Mouse (Mus musculus) megakaryocyte, adult 5-6 weeks (primary cell): ENCODE data around the gene Itfg2. TPM values are rescaled to one million over a fixed set of nuclear protein-coding genes. Genes with fewer than 3 reads are reported as not detected.
"Not testable (repeated sequence)": the region's sequence is repeated elsewhere in the genome, so short reads cannot be mapped to it uniquely, and the experiment has no call there.

Source experiments
- ATAC-seq: 2 replicates; pipeline ENCODE4 v1.8.0; 2016; ENCODE audit warnings: mild to moderate bottlenecking, inconsistent platforms; ENCODE audit not compliant: poor library complexity, severe bottlenecking
- total RNA-seq, 2 experiments: library from RNA; stranded (forward) in 1 of 2; stranded (reverse) in 1 of 2; fragments of 153-499, 151-499 nt in 1 of 2; fragments of 221-1000, 200-1000 nt in 1 of 2; gene quantifications; 2 replicates each; pipeline versions ENCODE4 v1.2.3 to v1.2.4; 2015 to 2017

The Itfg2 gene
- total RNA-seq, 2 experiments from 2014 or later: 6.2 to 6.8 TPM

DNA sequence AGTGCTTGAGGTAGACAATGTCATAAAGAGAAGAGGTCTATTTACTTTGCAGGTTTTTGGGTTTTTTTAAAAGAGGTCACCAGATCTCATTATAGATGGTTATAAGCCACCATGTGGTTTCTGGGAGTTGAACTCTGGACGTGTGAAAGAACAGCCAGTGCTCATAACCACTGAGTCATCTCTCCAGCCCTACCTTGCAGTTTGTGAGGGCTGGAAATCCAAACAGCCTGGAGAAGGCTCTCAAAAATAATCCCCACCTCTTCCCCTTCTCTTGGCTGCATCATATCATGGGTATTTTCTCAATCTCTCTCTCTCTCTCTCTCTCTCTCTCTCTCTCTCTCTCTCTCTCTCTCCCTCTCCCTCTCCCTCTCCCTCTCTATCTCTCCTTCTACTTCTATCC lies 34.0 kb downstream of the Itfg2 start:
- ATAC-seq: no peak

- ATAC-seq: no peak
Observed at GRCm38 (mm10) chr6:128389185-128389584, 35.5 kb downstream of the Itfg2 start.

DNA sequence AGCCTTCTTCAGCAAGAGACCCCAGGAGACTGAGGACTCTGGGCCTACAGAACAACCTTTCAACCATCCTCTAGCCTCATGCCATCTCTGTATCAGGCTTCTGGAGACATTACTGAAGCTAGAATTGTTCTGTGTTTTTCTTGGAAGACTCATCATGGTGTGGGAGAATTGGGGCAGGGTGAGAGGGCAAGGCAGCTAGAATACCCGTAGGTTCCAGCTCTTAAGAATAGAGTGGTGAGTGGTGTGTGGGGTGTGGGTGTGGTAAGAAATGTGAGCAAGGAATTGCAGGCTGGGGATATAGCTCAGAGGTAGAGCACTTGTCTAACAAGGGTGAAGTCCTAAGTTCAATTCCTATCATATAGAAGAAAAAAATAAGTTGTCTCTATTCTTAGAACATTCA lies 39.7 kb downstream of the Itfg2 start:
- ATAC-seq: no peak

- ATAC-seq: no peak
Observed at GRCm38 (mm10) chr6:128383752-128384151, 41.0 kb downstream of the Itfg2 start.

DNA sequence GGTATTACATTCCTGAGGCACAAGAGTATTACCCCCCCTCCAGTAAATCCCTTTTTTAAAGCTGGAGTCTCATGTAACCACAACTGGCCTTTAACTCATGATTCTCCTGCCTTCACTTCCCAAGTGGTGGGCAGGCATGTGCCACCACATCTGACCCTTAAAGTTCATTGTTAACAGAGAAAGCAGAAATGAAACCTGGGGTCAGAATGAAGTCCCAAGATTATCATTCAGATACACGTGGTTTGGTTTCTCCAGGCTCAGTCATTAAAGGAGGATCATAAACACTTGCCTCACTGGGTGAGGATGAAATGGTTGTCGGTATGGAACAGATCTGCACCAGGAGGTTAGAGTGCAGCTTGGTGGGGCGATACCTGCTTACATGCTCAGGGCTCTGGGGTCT lies 43.5 kb downstream of the Itfg2 start:
- peak; percentile 73 for ATAC-seq

GRCm38 (mm10) chr6:128380594-128381167 lies 44.0 kb downstream of the Itfg2 start:
- ATAC-seq: not testable (repeated sequence)

- ATAC-seq: peak; percentile 73
Observed at GRCm38 (mm10) chr6:128379636-128380035, 45.1 kb downstream of the Itfg2 start.

DNA sequence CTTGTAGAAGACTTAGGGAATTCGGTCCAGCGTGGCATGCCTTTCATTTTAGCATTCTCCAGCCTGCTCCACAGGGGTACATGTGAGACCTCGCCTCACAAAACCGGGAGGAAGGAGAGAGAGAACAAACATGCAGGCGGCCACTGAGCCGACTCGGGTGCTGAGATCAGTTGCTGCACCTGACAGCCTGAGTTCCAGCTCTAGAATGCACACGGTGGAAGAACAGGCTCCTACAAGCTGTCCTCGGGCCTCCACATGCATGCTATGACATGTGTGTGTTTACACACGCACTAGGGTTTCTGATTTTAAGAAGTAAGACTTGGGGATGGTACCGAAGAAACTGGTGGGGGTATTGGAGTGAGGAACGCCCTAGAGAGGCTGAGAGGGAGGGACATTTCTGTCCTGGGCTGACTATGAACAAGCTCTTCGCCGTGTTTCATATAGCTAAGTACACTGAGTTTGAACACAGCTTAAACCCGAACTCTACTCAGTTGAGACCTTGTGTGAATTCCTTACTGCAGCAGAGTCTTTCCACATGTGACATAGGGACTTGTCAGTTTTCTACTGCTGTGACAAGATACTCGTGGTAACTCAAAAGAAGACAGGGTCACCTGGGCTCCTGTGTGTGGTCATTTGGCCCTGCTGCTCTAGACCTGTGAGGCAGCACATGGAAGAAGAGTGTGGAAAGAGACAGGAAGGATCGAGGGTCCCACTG lies 48.2 kb downstream of the Itfg2 start:
- ATAC-seq: no peak

GRCm38 (mm10) chr6:128375192-128375591 lies 49.5 kb downstream of the Itfg2 start, which contains the start of the genes Tex52 and Gm44596:
Gene Tex52, plus strand, starts transcription at chr6:128375456.
Gene Gm44596, plus strand, starts transcription at chr6:128375503.
- no peak for ATAC-seq

GRCm38 (mm10) chr6:128370040-128370439 lies 54.7 kb downstream of the Itfg2 start:
- ATAC-seq: no peak

GRCm38 (mm10) chr6:128366466-128366865 lies 58.3 kb downstream of the Itfg2 start:
- ATAC-seq: no peak

DNA sequence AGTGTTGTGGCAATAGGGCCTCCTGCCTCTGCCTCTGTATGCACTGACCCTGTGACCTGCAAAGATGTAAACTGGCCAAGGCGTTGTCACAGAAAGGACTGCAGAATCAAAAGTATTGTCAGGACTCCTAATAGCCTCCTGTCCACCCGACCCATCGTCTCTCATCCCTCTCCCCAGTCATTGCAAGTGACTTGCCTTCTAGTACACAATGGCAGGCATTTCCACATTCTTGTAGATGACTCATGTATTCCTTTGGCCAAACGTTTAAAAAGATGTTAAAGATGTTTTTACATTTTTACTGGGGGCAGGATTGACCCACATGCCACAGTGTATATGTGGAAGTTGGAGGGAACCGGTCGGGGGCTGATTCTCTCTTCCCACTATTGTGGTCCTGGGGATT lies 60.0 kb downstream of the Itfg2 start:
- no peak for ATAC-seq

DNA sequence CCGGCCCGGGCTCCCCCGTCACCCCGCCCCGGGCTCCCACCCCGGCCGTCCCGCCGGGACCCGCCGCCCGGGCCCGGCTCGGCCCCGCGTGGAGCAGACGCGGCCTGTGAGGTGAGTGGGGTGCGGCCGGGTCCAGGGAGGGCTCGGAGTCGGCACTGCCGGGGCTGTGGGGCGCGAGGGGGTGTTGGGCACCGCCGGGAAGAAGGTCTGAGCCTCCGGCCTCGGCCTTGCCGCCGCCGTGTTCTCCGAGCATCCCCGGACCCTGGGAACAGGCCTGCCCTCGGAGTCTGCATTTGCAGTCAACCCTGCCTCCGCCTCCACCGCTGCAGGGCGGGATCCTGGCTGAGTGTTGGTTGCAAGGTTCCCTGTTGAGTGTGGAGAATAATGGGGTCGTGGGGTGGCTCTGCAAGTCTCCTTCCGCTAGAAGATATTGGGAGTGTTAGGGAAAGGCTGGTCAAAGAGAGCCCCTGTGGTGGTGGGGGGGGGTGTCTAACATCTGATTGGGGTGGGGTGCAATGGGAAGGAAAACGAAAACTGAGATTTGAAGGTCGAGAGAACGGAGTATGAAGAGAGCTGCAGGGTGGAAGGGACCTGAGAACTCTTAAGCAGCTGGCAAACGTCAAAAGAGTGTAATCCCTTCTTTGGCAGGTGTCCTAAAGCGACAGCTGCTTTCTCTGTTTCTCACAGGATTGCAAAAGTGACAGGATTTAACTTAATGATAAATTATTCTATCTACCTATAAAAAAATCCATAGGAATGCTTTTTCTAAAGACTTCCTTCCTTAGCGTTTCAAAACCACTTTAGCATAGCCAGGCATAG lies 61.5 kb downstream of the Itfg2 start:
- ATAC-seq: no peak

DNA sequence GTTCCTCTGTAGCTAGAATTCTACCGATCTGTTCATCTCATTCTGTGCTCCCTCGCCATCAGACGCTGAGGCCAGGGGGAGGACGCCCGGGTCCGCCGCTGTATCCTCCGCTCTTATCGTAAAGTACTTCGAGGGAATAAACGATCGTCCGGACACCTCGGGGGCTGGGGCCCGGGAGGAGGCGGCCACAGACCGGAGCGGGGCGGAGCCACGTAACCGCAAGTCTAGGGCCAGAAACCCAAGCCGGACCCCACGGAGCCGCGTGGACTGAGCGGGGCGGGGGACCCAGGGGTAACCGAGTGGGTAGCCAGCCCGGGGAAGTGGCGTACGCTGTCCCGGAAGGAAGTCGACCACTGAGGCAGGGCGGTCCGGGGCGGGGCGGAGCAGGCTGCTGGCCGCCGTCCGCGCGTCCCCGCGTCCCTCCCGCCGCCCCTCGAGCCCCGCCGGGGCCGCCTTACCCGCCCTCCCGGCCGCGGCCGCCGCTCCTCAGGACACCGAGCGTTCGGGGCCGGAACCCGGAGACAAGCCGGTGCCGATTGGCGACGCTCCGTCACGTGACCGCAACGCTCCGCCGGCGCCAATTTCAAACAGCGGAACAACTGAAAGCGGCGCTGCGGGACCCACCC lies 62.2 kb downstream of the Itfg2 start, which contains the start of the genes Rhno1 and Foxm1:
Gene Rhno1 (minus strand): TSS at position 531 of the 626 bp plus-strand sequence.
Gene Foxm1 (plus strand): TSS at position 587 of the 626 bp plus-strand sequence.
- ATAC-seq: peak; percentile 73

GRCm38 (mm10) chr6:128361901-128362300 lies 62.8 kb downstream of the Itfg2 start:
- peak; percentile 11 for ATAC-seq

Other genes starting within 250 kb of the Itfg2 start
- gene Tead4, start 124.1 kb downstream of the Itfg2 start, total RNA-seq (2015): 0.05 TPM in 1 of 2 replicates, not detected in the other
- 0.07 and 0.20 TPM in 2 replicates for gene Tead4, start 124.1 kb downstream of the Itfg2 start, total RNA-seq (2017)
- 2.6 and 3.3 TPM in 2 replicates for gene Tulp3, start 69.1 kb downstream of the Itfg2 start, total RNA-seq (2015)
- 1.4 and 2.4 TPM in 2 replicates for gene Tulp3, start 69.1 kb downstream of the Itfg2 start, total RNA-seq (2017)
- 45.7 and 53.9 TPM in 2 replicates for gene Rhno1, start 62.0 kb downstream of the Itfg2 start, total RNA-seq (2015)
- gene Rhno1, start 62.0 kb downstream of the Itfg2 start, total RNA-seq (2017): 35.4 and 41.1 TPM in 2 replicates
- gene Foxm1, start 62.0 kb downstream of the Itfg2 start, total RNA-seq (2015): 69.8 and 76.1 TPM in 2 replicates
- gene Foxm1, start 62.0 kb downstream of the Itfg2 start, total RNA-seq (2017): 26.2 and 41.8 TPM in 2 replicates
- 0.09 and 0.18 TPM in 2 replicates for gene Tex52, start 49.5 kb downstream of the Itfg2 start, total RNA-seq (2015)
- gene Tex52, start 49.5 kb downstream of the Itfg2 start, total RNA-seq (2017): not detected in 2 replicates
- gene Gm44596, start 49.4 kb downstream of the Itfg2 start, total RNA-seq (2015): not detected in 2 replicates
- gene Gm44596, start 49.4 kb downstream of the Itfg2 start, total RNA-seq (2017): not detected in 2 replicates
- gene Nrip2, start 25.6 kb downstream of the Itfg2 start, total RNA-seq (2015): not detected in 2 replicates
- gene Nrip2, start 25.6 kb downstream of the Itfg2 start, total RNA-seq (2017): 0.15 TPM in 1 of 2 replicates, not detected in the other
- gene Fkbp4, start 13.7 kb upstream of the Itfg2 start, total RNA-seq (2015): 34.6 and 38.1 TPM in 2 replicates
- 93.1 and 95.7 TPM in 2 replicates for gene Fkbp4, start 13.7 kb upstream of the Itfg2 start, total RNA-seq (2017)
- gene Pzp, start 101.8 kb upstream of the Itfg2 start, total RNA-seq (2015): not detected in 2 replicates
- gene Pzp, start 101.8 kb upstream of the Itfg2 start, total RNA-seq (2017): not detected in 2 replicates
- gene A2ml1, start 156.7 kb upstream of the Itfg2 start, total RNA-seq (2015): not detected in 2 replicates
- gene A2ml1, start 156.7 kb upstream of the Itfg2 start, total RNA-seq (2017): not detected in 2 replicates
- gene Klrb1a, start 198.6 kb upstream of the Itfg2 start, total RNA-seq (2015): 1.8 and 2.8 TPM in 2 replicates
- gene Klrb1a, start 198.6 kb upstream of the Itfg2 start, total RNA-seq (2017): 0.81 and 2.6 TPM in 2 replicates
- not detected in 2 replicates for gene Clec2h, start 237.5 kb upstream of the Itfg2 start, total RNA-seq (2015)
- gene Clec2h, start 237.5 kb upstream of the Itfg2 start, total RNA-seq (2017): not detected in 2 replicates